Mouse (Mus musculus) ES-Bruce4 (cell line): ENCODE measurements around the gene Figla. TPM values are rescaled to one million over a fixed set of nuclear protein-coding genes. Genes with fewer than 3 reads are reported as not detected.

Experiments used
- H3K27ac ChIP-seq: 2 replicates; pipeline ENCODE4 v1.5.1; 2012; ENCODE audit warnings: low read length, inconsistent platforms; ENCODE audit not compliant: insufficient read depth
- H3K27me3 ChIP-seq: 2 replicates; pipeline ENCODE4 v1.6.1; 2012; ENCODE audit warnings: mild to moderate bottlenecking, low read length, inconsistent platforms; ENCODE audit not compliant: control insufficient read depth, poor library complexity, insufficient read depth, severe bottlenecking
- H3K36me3 ChIP-seq: 2 replicates; pipeline ENCODE4 v1.6.1; 2012; ENCODE audit warnings: inconsistent platforms, mild to moderate bottlenecking, low read length, moderate library complexity; ENCODE audit not compliant: control insufficient read depth, poor library complexity, insufficient read depth, severe bottlenecking
- H3K4me1 ChIP-seq: one replicate; pipeline ENCODE4 v1.8.1; 2011; ENCODE audit warnings: low read length; ENCODE audit not compliant: control insufficient read depth, insufficient read depth
- H3K4me3 ChIP-seq: 2 replicates; pipeline ENCODE4 v1.5.1; 2011; ENCODE audit warnings: low read depth, mild to moderate bottlenecking, low read length
- H3K9ac ChIP-seq: 2 replicates; pipeline ENCODE4 v1.6.1; 2012; ENCODE audit warnings: low read depth, mild to moderate bottlenecking, inconsistent platforms; ENCODE audit not compliant: poor library complexity, severe bottlenecking
- H3K9me3 ChIP-seq: replicated peaks from 2 replicates; pipeline ENCODE4 v1.6.1; 2012; ENCODE audit warnings: mild to moderate bottlenecking, low read length, inconsistent platforms; ENCODE audit not compliant: control insufficient read depth, poor library complexity, insufficient read depth, severe bottlenecking
- CTCF ChIP-seq: IDR thresholded peaks from one replicate; pipeline ENCODE4 v1.8.1; 2011; ENCODE audit warnings: low read depth, low read length
- EP300 ChIP-seq: IDR thresholded peaks from 2 replicates; pipeline ENCODE4 v1.6.1; 2011; ENCODE audit warnings: low read depth, low read length; ENCODE audit not compliant: insufficient read depth
- POLR2A ChIP-seq: IDR thresholded peaks from one replicate; pipeline ENCODE4 v1.8.1; 2011; ENCODE audit warnings: low read length; ENCODE audit not compliant: insufficient read depth
- polyA plus RNA-seq: library from polyadenylated mRNA; stranded (reverse); fragments of >200 nt; gene quantifications from 2 replicates; pipeline ENCODE4 v1.2.4, GENCODE M21; 2011; ENCODE audit warnings: low read depth; ENCODE audit not compliant: missing spikeins, insufficient read depth, insufficient read length

Figla gene
- polyA plus RNA-seq, 1 experiment: not detected

DNA sequence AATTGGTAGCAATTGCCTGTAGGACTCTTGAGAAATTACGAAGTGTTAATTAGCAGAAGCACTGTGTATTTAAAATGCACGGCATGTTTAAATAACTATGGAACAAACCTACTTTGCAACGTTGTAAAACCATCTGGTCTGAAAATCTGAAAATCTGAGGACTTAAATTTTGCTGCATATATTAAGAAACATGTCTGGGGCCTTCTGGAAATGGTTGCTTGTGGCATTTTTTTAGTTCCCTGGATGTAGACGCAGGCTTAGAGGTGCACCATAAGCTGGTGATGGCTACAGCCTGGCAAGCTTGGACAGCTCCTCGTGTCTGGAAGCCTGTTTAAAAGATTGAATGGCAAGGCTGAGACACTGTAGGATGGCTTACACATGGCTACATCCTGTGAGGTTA lies 53.0 kb downstream of the Figla start:
- H3K27me3 ChIP-seq: no peaks in the 10 kb centered on the region; the same call in 1 of the 2 replicates
- H3K27ac ChIP-seq: no peak overlapping the region
- no peaks in the 10 kb centered on the region for H3K36me3 ChIP-seq
- no peak overlapping the region for H3K4me3 ChIP-seq
- TF ChIP-seq CTCF (no peak), EP300 (no peak), POLR2A (no peak)
- H3K9ac ChIP-seq: no peak overlapping the region
- H3K4me1 ChIP-seq: no peaks in the 10 kb centered on the region
- no peaks in the 10 kb centered on the region for H3K9me3 ChIP-seq

- H3K4me3 ChIP-seq: no peak overlapping the region
- no peaks in the 10 kb centered on the region for H3K4me1 ChIP-seq
- TF ChIP-seq CTCF: no peak
- TF ChIP-seq EP300: no peak
- no peak for TF ChIP-seq POLR2A
- no peak overlapping the region for H3K9ac ChIP-seq
- no peak overlapping the region for H3K27ac ChIP-seq
- H3K9me3 ChIP-seq: no peaks in the 10 kb centered on the region
- H3K36me3 ChIP-seq: no peaks in the 10 kb centered on the region
- no peaks in the 10 kb centered on the region; the same call in 1 of the 2 replicates for H3K27me3 ChIP-seq
Observed at GRCm38 (mm10) chr6:86069856-86070255, 53.9 kb downstream of the Figla start.

DNA sequence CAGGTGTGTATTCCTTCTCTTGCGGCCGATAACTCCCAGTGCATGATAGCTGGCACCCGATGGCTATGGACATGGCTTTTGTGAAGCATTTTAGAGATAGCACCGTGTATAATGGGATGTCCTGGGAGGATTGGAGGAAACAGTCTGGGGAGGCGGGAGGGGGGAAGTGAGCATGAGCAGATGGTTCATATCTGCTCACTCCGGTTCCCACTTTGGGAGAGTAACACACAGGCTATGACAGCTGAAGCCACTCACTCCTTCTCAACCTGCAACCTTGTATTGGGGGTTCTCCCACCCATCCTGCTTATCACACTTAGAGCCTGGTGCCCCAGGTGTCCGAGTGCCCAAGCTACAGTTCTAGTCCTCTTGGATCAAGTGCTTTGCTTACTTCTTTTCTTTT lies 54.3 kb downstream of the Figla start:
- H3K36me3 ChIP-seq: no peaks in the 10 kb centered on the region
- H3K9me3 ChIP-seq: no peaks in the 10 kb centered on the region
- TF ChIP-seq POLR2A: no peak
- no peak for TF ChIP-seq EP300
- no peak for TF ChIP-seq CTCF
- H3K27me3 ChIP-seq: no peaks in the 10 kb centered on the region; the same call in 1 of the 2 replicates
- H3K9ac ChIP-seq: no peak overlapping the region
- no peaks in the 10 kb centered on the region for H3K4me1 ChIP-seq
- no peak overlapping the region for H3K4me3 ChIP-seq
- no peak overlapping the region for H3K27ac ChIP-seq

Other genes with a start within 250 kb of the Figla start
- not detected in 2 replicates for gene Nat8f6, start 195.2 kb upstream of the Figla start, polyA plus RNA-seq
- not detected in 2 replicates for gene Nat8f5, start 195.2 kb upstream of the Figla start, polyA plus RNA-seq
- not detected in 2 replicates for gene Nat8, start 184.1 kb upstream of the Figla start, polyA plus RNA-seq
- gene Nat8f2, start 147.0 kb upstream of the Figla start, polyA plus RNA-seq: 0.33 TPM in 1 of 2 replicates, not detected in the other
- gene Nat8f4, start 111.3 kb upstream of the Figla start, polyA plus RNA-seq: 0.45 and 1.2 TPM in 2 replicates
- gene Tprkb, start 104.3 kb upstream of the Figla start, polyA plus RNA-seq: 25.0 and 31.6 TPM in 2 replicates
- 1.0 and 1.7 TPM in 2 replicates for gene Nat8f1, start 100.5 kb upstream of the Figla start, polyA plus RNA-seq
- gene Dusp11, start 54.5 kb upstream of the Figla start, polyA plus RNA-seq: 98.4 and 103 TPM in 2 replicates
- 0.24 TPM in 1 of 2 replicates, not detected in the other for gene Add2, start 12.5 kb downstream of the Figla start, polyA plus RNA-seq
- 6.3 and 7.4 TPM in 2 replicates for gene Tgfa, start 179.1 kb downstream of the Figla start, polyA plus RNA-seq